Mouse (Mus musculus): ENCODE measurements around the gene Kif13a.

GRCm38 (mm10) chr13:46763210-46763609, 166.5 kb downstream of the Kif13a start:
- TF ChIP-seq POLR2A (IDR thresholded peaks at IDR 0.05; ENCODE audit: borderline replicate concordance, extremely low read depth, low read depth, low read length) (no peak), CTCF (IDR thresholded peaks at IDR 0.05; ENCODE audit: insufficient read depth, low read length) (no peak)

Measured in lung, adult 2 months (tissue).